Mouse (Mus musculus) lung, postnatal 0 days (tissue): ENCODE data around the gene Iscu. TPM values are rescaled to one million over a fixed set of nuclear protein-coding genes. Genes with fewer than 3 reads are reported as not detected.
A peak's percentile ranks its signal among the peaks of the same experiment; 100 is the strongest.

Source experiments
- ATAC-seq: fragments of 200-750 bp; cut with Nextera tagmentation; 2 replicates; pipeline ENCODE4 v1.8.0; 2017; ENCODE audit warnings: moderate library complexity
- DNase-seq: peaks from one replicate; pipeline ENCODE4 v3.0.0-alpha.2; 2016; ENCODE audit warnings: low spot score
- H3K27ac ChIP-seq: fragments of 300-500 bp; sonication (generic); 2 replicates; pipeline ENCODE4 v1.5.1; 2014; ENCODE audit warnings: antibody characterized with exemption, mild to moderate bottlenecking, low read length, mixed read lengths
- H3K27me3 ChIP-seq: fragments of 300-500 bp; sonication (generic); replicated peaks from 2 replicates; pipeline ENCODE4 v1.6.1; 2014; ENCODE audit warnings: low read length, mixed read lengths; ENCODE audit not compliant: insufficient read depth
- H3K36me3 ChIP-seq: fragments of 300-500 bp; sonication (generic); 2 replicates; pipeline ENCODE4 v1.6.1; 2014; ENCODE audit warnings: low read length, mixed read lengths; ENCODE audit not compliant: insufficient read depth
- H3K4me1 ChIP-seq: fragments of 300-500 bp; sonication (generic); 2 replicates; pipeline ENCODE4 v1.6.1; 2014; ENCODE audit warnings: antibody characterized with exemption, low read depth, low read length, mixed read lengths; ENCODE audit not compliant: insufficient read depth
- H3K4me2 ChIP-seq: fragments of 300-500 bp; sonication (generic); replicated peaks from 2 replicates; pipeline ENCODE4 v1.6.1; 2014; ENCODE audit warnings: low read depth, mild to moderate bottlenecking, low read length, moderate library complexity, mixed read lengths
- H3K4me3 ChIP-seq: fragments of 300-500 bp; sonication (generic); 2 replicates; pipeline ENCODE4 v1.5.1; 2014; ENCODE audit warnings: low read depth, low read length
- H3K9ac ChIP-seq: fragments of 300-500 bp; sonication (generic); replicated peaks from 2 replicates; pipeline ENCODE4 v1.6.1; 2014; ENCODE audit warnings: low read depth, mild to moderate bottlenecking
- H3K9me3 ChIP-seq: fragments of 300-500 bp; sonication (generic); 2 replicates; pipeline ENCODE4 v1.6.1; 2016; ENCODE audit warnings: low read length, mixed read lengths
- CTCF ChIP-seq: IDR thresholded peaks from 2 replicates; pipeline ENCODE4 v1.5.1; 2016; ENCODE audit warnings: antibody characterized with exemption, mild to moderate bottlenecking
- EP300 ChIP-seq: IDR thresholded peaks from 2 replicates; pipeline ENCODE4 v1.6.1; 2016; ENCODE audit warnings: antibody characterized with exemption, mild to moderate bottlenecking, control low read depth
- WGBS: fragments of 180-500 bp; shearing (Covaris S2); extraction: QIAGEN DNeasy Blood & Tissue Kit; methylation state at CpG from one replicate; pipeline ENCODE4 v1.1.7; 2014; 5-methylcytosine and 5-hydroxymethylcytosine counted together
- polyA plus RNA-seq: library from polyadenylated mRNA; unstranded; fragments of >200 nt; fragmentation: Nextera tagmentation; extraction: Ambion mirVana; gene quantifications from 2 replicates; pipeline ENCODE4 v1.2.1, GENCODE M21; 2015

Iscu gene
- polyA plus RNA-seq, 1 experiment from 2014 or later: 225 TPM

- Histone ChIP-seq H3K9me3 (no peaks in the 10 kb centered on the region), H3K4me2 (no peak overlapping the region), H3K36me3 (peaks cover 58% of the 10 kb centered on the region), H3K27ac (no peak overlapping the region), H3K9ac (no peak overlapping the region), H3K27me3 (no peaks in the 10 kb centered on the region), H3K4me1 (no peaks in the 10 kb centered on the region), H3K4me3 (no peak overlapping the region)
- DNase-seq: no peak
- TF ChIP-seq EP300 (no peak), CTCF (no peak)
- ATAC-seq: no peak
- 92% methylated on average over 13 of the region's 13 CpGs for whole genome bisulfite sequencing
Observed at GRCm38 (mm10) chr5:113748556-113749331, 23.8 kb upstream of the Iscu start.

- Histone ChIP-seq H3K9ac (no peak overlapping the region), H3K4me1 (no peaks in the 10 kb centered on the region), H3K9me3 (no peaks in the 10 kb centered on the region), H3K27ac (no peak overlapping the region), H3K36me3 (peaks cover 50% of the 10 kb centered on the region), H3K4me2 (no peak overlapping the region), H3K4me3 (no peak overlapping the region), H3K27me3 (no peaks in the 10 kb centered on the region)
- ATAC-seq (no peak), DNase-seq (no peak)
- TF ChIP-seq EP300: no peak
- TF ChIP-seq CTCF: no peak
- 87% methylated on average over 9 of the region's 9 CpGs for WGBS
Observed at GRCm38 (mm10) chr5:113751521-113752157, 20.9 kb upstream of the Iscu start.

- Histone ChIP-seq H3K4me2 (no peak overlapping the region), H3K27me3 (no peaks in the 10 kb centered on the region), H3K36me3 (peaks cover 52% of the 10 kb centered on the region), H3K9ac (no peak overlapping the region), H3K4me3 (no peak overlapping the region), H3K27ac (peak overlapping the region; percentile 26; the same call in 1 of the 2 replicates), H3K4me1 (no peaks in the 10 kb centered on the region), H3K9me3 (no peaks in the 10 kb centered on the region)
- DNase-seq (peak; percentile 38), ATAC-seq (peak; percentile 76)
- 61% methylated on average over 15 of the region's 15 CpGs for WGBS
- TF ChIP-seq CTCF: no peak; the same call in 1 of the 2 replicates
- no peak for TF ChIP-seq EP300
Observed at GRCm38 (mm10) chr5:113755347-113756030, 17.1 kb upstream of the Iscu start.

- TF ChIP-seq EP300 (no peak), CTCF (no peak)
- DNase-seq: no peak
- WGBS: 93% methylated on average over 2 of the region's 2 CpGs
- peaks cover 29% of the 10 kb centered on the region; the same call in 1 of the 2 replicates for H3K36me3 ChIP-seq
- H3K27me3 ChIP-seq: no peaks in the 10 kb centered on the region
- no peaks in the 10 kb centered on the region for H3K4me1 ChIP-seq
- no peak overlapping the region for H3K27ac ChIP-seq
- H3K4me2 ChIP-seq: no peak overlapping the region
- H3K9me3 ChIP-seq: no peaks in the 10 kb centered on the region
- ATAC-seq: no peak
- H3K4me3 ChIP-seq: no peak overlapping the region
- no peak overlapping the region for H3K9ac ChIP-seq
Observed at GRCm38 (mm10) chr5:113761585-113761984, 11.0 kb upstream of the Iscu start.

- H3K4me1 ChIP-seq: no peaks in the 10 kb centered on the region
- DNase-seq (no peak), ATAC-seq (no peak)
- H3K27ac ChIP-seq: no peak overlapping the region
- no peak overlapping the region for H3K4me3 ChIP-seq
- 90% methylated on average over 7 of the region's 7 CpGs for WGBS
- no peak overlapping the region for H3K4me2 ChIP-seq
- no peak overlapping the region for H3K9ac ChIP-seq
- no peaks in the 10 kb centered on the region for H3K27me3 ChIP-seq
- peaks cover 10% of the 10 kb centered on the region; the same call in 1 of the 2 replicates for H3K36me3 ChIP-seq
- TF ChIP-seq CTCF: no peak
- no peak for TF ChIP-seq EP300
- H3K9me3 ChIP-seq: no peaks in the 10 kb centered on the region
Observed at GRCm38 (mm10) chr5:113764426-113764825, 8.1 kb upstream of the Iscu start.
